Mouse (Mus musculus) neural tube, embryonic 10.5 days (tissue): Measurements from ENCODE around the gene Hoxa6.

Experiments used
- DNase-seq: peaks from one replicate; pipeline ENCODE4 v3.0.0-alpha.2; 2017; ENCODE audit warnings: low spot score; ENCODE audit errors: extremely low spot score

Hoxa6 gene

GRCm38 (mm10) chr6:52201269-52201668 lies 7.3 kb downstream of the Hoxa6 start:
- DNase-seq: peak; percentile 56

GRCm38 (mm10) chr6:52200751-52201250 lies 7.7 kb downstream of the Hoxa6 start:
- DNase-seq: no peak

- DNase-seq: peak; percentile 75
These were observed 8.3 kb downstream of the Hoxa6 start for GRCm38 (mm10) chr6:52200073-52200750.

- DNase-seq: peak; percentile 63
These were observed 11.3 kb downstream of the Hoxa6 start for GRCm38 (mm10) chr6:52197271-52197670.

GRCm38 (mm10) chr6:52196811-52197210 lies 11.7 kb downstream of the Hoxa6 start:
- DNase-seq: no peak

- peak; percentile 82 for DNase-seq
These were observed 13.8 kb downstream of the Hoxa6 start for GRCm38 (mm10) chr6:52194690-52195089.

- peak; percentile 93 for DNase-seq
These were observed 16.5 kb downstream of the Hoxa6 start for GRCm38 (mm10) chr6:52191860-52192550.

- DNase-seq: peak; percentile 79
These were observed 17.4 kb downstream of the Hoxa6 start, which contains the start of gene Hoxa4 for GRCm38 (mm10) chr6:52190906-52191810. Hoxa4 (minus strand) TSS chr6:52191753.

- peak; percentile 74 for DNase-seq
These were observed 18.1 kb downstream of the Hoxa6 start for GRCm38 (mm10) chr6:52190410-52190809.

GRCm38 (mm10) chr6:52189909-52190308 lies 18.6 kb downstream of the Hoxa6 start:
- DNase-seq: peak; percentile 55

GRCm38 (mm10) chr6:52189172-52189591 lies 19.3 kb downstream of the Hoxa6 start:
- no peak for DNase-seq

GRCm38 (mm10) chr6:52186500-52186899 lies 22.0 kb downstream of the Hoxa6 start:
- DNase-seq: no peak

- DNase-seq: no peak
These were observed 22.7 kb downstream of the Hoxa6 start for GRCm38 (mm10) chr6:52185834-52186233.

GRCm38 (mm10) chr6:52185222-52185621 lies 23.3 kb downstream of the Hoxa6 start:
- peak; percentile 76 for DNase-seq

- peak; percentile 53 for DNase-seq
These were observed 23.9 kb downstream of the Hoxa6 start for GRCm38 (mm10) chr6:52184668-52185067.

- peak; percentile 46 for DNase-seq
These were observed 25.0 kb downstream of the Hoxa6 start for GRCm38 (mm10) chr6:52183311-52184080.

- no peak for DNase-seq
These were observed 25.7 kb downstream of the Hoxa6 start for GRCm38 (mm10) chr6:52182793-52183192.

GRCm38 (mm10) chr6:52182030-52182429 lies 26.5 kb downstream of the Hoxa6 start:
- no peak for DNase-seq

GRCm38 (mm10) chr6:52180726-52181125 lies 27.8 kb downstream of the Hoxa6 start:
- DNase-seq: no peak

- peak; percentile 57 for DNase-seq
These were observed 28.3 kb downstream of the Hoxa6 start for GRCm38 (mm10) chr6:52180213-52180710.
